Mouse (Mus musculus) cerebellum, adult 18-20 months (tissue): ENCODE data around the gene Zfp503.

ENCODE experiments used
- DNase-seq, 2 experiments: peaks; one replicate each; pipeline ENCODE4 v3.0.0; 2021

The Zfp503 gene

DNA sequence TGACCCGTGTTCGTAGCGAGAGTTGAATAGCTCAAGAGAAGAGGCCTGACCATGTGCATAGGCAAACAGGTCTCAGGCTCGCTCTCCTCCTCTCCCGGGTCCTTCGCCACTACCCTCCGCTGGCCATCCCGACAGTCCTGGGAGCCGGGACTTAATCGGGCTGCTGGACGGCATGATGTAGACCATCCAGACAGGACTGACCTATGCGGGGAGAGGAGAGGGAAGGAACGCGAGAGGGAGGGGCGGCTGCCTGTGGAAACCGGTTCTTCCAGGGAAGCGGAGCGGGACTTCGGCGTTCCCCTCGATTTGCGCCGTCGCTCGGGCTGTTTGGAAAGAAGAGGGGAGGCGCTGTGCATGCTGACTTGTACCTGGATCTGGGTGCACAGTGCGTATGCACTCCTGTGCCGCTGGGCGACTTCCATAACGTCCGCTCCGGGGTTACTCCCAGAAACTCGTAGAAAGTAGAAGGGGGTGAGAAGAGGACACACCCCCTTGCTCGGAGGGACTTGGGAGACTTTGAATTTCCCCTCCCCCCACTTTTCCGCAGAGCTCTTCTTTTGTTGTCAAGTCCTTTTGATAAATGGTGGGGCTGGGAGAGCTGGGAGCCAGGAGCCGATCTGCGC is at the start of gene Zfp503:
Zfp503 (minus strand) TSS at position 311 of the 623 bp plus-strand sequence.
- no peak for DNase-seq

- no peak for DNase-seq
Measured at GRCm38 (mm10) chr14:22037498-22038131, 48.2 kb upstream of the Zfp503 start.

DNA sequence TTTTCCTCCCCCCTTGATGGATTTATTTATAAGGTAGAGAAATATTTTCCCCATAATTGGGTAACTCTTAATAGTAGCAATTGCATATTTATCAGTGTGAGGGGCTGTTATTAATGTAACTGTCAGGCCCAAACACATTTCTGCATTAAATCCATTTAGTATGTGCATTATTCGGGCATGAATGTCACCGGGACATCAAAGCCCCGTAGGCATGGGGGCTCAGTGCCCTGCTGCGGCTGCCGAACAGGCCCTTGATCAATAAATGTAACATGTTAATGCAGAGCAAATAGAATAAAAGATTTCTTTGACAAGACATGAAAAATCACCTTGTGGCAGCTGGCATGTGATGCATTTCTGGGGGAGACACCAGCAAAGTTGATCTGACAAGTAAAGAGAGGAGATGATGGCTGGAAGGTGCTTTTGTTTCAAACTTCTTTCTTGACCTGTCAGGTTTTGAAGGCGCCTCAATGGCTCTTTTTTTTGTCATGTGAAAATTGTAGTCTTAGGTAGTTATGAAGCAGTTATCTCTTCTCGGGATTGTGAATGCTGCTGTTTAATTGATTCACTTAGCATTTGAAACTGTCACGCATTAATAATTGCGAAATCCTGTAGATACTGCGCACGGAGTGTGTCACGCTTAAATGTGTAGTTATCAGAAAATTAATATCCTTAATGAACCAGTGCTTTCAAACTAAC is 47.5 kb upstream of the Zfp503 start:
- DNase-seq = no peak

GRCm38 (mm10) chr14:22036338-22036737 is 46.9 kb upstream of the Zfp503 start:
- no peak for DNase-seq

DNA sequence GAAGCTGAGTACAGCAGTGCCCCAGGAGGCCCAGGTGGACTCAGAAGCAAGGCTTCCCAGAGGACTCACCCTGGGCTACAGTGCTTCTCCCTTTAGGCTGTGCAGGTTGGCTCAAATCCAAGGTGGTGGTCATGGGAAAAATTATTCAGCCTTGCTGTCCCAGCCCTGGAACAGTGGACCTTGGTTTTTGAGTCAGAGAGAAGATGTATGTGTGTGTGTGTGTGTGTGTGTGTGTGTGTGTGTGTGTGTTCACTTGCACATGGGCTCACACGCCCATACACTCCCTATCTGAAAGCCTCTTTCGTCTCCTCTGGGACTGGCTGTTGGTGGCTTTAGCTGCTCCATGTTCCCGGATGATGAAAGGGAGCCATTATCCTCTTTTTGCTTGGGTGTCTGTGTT is 46.5 kb upstream of the Zfp503 start:
- DNase-seq = no peak

GRCm38 (mm10) chr14:22023533-22023932 is 34.1 kb upstream of the Zfp503 start:
- DNase-seq = no peak

DNA sequence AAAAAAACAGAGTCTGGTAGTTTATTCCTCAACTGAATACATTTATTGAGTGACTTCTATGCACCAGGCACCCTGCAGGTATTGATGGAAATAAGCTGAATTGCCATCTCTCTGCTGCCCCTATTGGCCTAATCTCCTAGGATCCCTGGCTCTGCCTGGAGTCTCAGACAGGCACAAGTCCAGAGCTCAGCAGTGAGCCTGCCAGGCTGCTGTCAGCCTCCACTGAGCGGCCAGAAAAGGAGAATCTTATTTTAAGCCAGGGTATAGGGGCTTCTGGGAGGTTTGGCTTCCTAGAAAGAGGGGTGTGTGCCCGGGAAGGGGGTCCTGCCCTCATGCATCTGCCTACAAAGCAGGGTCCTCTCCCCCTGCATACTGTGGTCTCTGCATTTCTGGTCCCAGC is 31.5 kb upstream of the Zfp503 start:
- peak; percentile 37 to 48 for DNase-seq

DNA sequence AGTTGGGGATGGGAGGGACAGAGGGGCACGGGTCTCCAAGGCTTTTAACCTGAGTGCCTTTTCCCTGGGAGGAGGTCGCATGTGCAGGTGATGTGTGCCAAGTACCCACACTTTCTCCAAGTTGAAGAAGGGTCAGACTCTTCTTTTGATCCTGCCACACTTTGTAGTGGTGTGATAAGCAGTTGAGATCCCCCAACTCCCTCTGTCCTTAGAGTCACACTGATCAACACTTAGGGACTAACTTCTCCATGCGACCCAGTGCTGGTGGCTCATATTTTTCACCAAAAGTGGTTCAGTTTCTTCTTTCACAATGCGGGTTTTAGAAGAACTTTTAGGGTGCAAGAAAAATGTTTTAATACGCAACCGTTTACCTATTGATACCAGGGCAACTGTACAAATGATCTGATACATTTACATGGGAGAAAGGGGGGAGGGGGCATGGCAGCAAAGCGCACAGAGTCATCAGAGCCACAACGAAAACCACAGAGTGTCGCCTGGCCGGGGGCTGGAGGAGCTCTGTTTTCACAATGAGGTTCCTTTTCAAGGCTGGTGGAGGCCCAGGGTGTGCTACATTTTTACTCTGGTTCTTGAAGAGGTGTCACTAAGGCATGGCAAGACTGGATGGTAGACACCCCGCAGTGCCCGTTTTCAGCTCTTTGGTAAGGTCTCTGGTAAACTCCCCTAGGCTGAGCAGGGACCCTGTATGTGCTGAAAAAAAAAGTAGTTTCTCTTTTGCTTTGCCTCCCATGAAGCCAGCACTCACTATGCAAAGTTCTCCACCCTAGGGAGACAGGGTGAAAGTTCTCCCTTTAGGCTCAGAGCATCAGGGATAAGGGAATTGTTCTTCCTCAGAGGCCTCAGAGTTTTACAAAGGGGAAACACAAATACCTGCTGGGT is 30.8 kb upstream of the Zfp503 start:
- DNase-seq = no peak

DNA sequence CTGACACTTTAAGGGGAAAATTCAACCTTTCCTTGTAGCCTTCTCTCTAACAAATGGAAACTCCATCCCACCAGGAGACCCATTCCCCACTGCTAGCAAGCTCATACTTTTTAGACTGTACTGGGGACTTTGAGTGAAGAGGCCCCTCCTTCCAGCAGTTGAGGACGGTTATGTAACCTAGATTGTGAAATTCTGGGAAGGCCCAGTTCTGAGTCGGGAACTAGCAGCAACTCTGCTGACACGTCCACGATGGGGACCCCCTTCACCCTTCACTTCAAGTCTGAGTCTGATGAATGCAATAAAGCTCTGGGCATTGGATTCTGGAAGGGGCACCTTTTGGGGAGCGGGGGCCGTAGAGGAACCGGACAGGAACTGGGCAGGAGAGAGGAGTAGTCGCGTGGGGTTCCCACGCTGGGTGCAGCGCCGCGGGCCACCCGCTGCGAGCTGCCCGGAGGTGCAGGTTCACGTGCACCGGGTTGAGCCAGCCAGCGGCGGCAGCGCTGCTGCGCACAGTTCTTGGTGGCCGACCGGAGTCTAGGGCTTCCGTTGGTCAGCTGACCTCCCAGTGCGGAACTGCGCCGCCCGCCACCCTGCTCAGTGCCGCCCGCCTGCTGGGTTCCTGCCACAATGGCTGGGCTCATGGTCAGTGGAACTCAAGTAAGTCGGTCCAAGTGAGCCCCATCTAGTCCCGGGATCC is 30.0 kb upstream of the Zfp503 start, which contains the start of gene Lrmda:
Lrmda (plus strand) TSS at position 461 of the 697 bp plus-strand sequence.
- peak; percentile 9 to 23 for DNase-seq

DNA sequence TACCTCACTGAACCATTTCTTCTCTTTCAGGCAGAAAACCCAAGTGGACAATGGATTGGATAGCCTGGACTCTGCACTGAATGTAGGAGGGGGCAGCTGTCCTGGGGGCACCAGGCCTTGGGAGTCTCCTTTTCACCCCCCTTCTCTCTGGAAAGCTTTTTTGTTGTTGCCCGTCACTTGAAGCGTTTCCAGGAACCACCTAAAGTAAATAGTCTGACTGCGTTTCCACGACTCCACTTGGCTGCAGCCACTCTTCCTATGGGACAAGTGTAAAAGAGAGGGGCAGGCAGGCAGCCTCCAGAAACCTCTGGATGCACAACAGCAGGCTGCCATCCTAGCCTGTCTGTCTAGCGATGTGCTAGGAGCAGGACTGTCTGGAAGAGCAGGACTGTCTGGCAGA is 27.6 kb upstream of the Zfp503 start:
- no peak for DNase-seq

- DNase-seq = no peak
Measured at GRCm38 (mm10) chr14:22014781-22015180, 25.4 kb upstream of the Zfp503 start.

GRCm38 (mm10) chr14:22014315-22014714 is 24.9 kb upstream of the Zfp503 start:
- DNase-seq = no peak

DNA sequence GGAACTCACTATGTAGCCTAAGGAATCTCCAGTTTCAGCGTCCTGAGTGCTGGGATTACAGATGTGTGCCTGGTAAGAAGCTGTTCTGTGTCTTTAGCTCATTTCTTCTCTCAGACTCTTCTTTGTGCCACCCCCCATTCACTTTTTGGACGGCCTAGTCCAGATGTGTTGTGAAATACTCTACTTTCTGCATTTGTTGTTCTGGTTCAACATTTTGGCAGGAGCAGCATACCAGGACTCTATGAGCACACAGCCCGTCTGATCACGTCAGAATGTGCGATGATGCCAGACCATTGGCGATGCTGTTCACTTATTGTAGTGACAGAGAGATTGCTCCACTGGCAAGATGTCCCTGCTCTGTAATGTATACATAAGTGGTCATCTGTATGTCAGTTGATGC is 17.6 kb upstream of the Zfp503 start:
- DNase-seq = no peak

DNA sequence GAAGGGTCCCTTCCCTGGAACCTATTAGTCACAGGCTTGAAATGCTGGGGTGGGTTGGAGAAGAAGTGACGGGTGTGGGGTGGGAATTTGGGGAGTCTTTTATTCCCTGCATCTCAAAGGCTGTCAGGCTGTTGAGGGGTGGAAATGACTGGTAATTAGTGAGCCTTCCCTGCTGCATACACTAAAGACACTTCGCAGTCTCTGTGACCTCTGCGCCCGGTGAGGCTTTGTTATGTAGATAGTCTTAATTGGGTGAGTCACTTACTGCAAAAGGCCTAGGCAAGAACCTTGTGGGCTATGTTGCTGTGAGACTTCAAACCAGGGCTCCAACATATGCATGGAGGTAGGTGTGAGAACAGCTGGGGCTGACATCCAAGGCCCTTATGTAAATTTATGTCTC is 15.5 kb upstream of the Zfp503 start:
- DNase-seq = no peak

- DNase-seq = no peak
Measured at GRCm38 (mm10) chr14:22003631-22004030, 14.2 kb upstream of the Zfp503 start.

- DNase-seq = no peak
Measured at GRCm38 (mm10) chr14:22003231-22003630, 13.8 kb upstream of the Zfp503 start.

GRCm38 (mm10) chr14:21999588-21999987 is 10.2 kb upstream of the Zfp503 start:
- no peak for DNase-seq

GRCm38 (mm10) chr14:21995031-21995754 is 5.8 kb upstream of the Zfp503 start:
- DNase-seq = no peak

DNA sequence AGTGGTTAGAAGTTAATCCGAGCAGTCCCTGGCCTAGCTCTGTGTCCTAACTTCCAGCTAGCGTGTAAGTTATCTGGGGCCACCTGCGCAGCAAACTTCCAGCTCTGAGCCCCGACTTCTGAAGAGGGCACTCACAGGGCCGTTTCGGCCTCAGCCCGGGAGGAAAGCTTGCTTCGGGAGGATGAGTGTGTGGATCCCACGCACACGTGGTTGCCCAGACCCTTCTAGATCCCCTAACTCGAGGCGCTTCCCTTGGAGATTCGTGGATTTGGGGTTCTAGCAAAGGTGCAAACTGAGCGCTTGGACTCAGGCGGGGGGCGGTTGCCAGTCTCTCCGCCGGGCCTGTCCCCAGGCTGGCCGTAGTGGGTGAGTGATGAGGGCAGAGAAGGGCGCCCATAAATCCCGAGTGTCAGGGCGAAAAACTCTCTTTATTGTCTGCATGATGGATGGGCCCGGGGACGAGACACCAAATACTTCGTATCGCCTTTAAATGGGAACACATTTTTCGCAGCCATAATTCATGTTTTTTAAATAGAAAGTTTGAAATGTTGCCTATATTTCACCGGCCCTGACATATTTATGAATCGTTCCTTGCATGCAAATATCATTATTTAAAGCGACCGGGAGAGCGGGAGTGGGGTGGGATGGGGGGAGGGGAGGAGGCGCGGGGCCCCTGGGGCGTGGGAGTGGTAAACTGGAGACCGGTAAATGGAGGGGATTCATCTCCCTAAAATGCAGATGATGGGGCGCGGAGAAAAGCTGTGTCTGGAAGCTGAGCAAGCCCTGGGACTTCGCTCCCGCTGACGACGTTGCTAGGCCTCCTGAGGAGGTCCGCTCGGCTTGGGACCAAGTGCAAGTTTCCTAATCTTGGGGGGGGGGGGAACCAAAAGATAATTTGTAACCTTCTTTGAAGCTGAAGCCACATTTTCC is 4.9 kb upstream of the Zfp503 start:
- DNase-seq = no peak

GRCm38 (mm10) chr14:21993251-21994060 is 4.1 kb upstream of the Zfp503 start:
- DNase-seq = no peak
